Mouse (Mus musculus) neural tube, embryonic 14.5 days (tissue): ENCODE data around the gene Uqcc3. TPM values are rescaled to one million over a fixed set of nuclear protein-coding genes. Genes with fewer than 3 reads are reported as not detected.

Experiments
- ATAC-seq: fragments of 200-750 bp; cut with Nextera tagmentation; 2 replicates; pipeline ENCODE4 v1.8.0; 2017; ENCODE audit warnings: low read depth, mild to moderate bottlenecking, moderate TSS enrichment, moderate library complexity
- H3K27ac ChIP-seq: fragments of 300-500 bp; sonication (generic); 2 replicates; pipeline ENCODE4 v1.5.1; 2014; ENCODE audit warnings: low read depth, mild to moderate bottlenecking, control low read depth, low read length, moderate library complexity, mixed read lengths
- H3K27me3 ChIP-seq: fragments of 300-500 bp; sonication (generic); 2 replicates; pipeline ENCODE4 v1.6.1; 2014; ENCODE audit warnings: low read length; ENCODE audit not compliant: control insufficient read depth, insufficient read depth
- H3K36me3 ChIP-seq: fragments of 300-500 bp; sonication (generic); 2 replicates; pipeline ENCODE4 v1.6.1; 2014; ENCODE audit warnings: low read length, mixed read lengths; ENCODE audit not compliant: control insufficient read depth, insufficient read depth
- H3K4me1 ChIP-seq: fragments of 300-500 bp; sonication (generic); 2 replicates; pipeline ENCODE4 v1.6.1; 2014; ENCODE audit warnings: low read length; ENCODE audit not compliant: control insufficient read depth, insufficient read depth
- H3K4me2 ChIP-seq: fragments of 300-500 bp; sonication (generic); 2 replicates; pipeline ENCODE4 v1.6.1; 2014; ENCODE audit warnings: mild to moderate bottlenecking, low read depth, low read length, control low read depth
- H3K4me3 ChIP-seq: fragments of 300-500 bp; sonication (generic); 2 replicates; pipeline ENCODE4 v1.5.1; 2014; ENCODE audit warnings: low read depth, low read length, control low read depth, mixed read lengths
- H3K9ac ChIP-seq: fragments of 300-500 bp; sonication (generic); replicated peaks from 2 replicates; pipeline ENCODE4 v1.6.1; 2014; ENCODE audit warnings: low read depth, mild to moderate bottlenecking, control low read depth, low read length, mixed read lengths
- H3K9me3 ChIP-seq: fragments of 300-500 bp; sonication (generic); 2 replicates; pipeline ENCODE4 v1.6.1; 2016; ENCODE audit warnings: low read length; ENCODE audit not compliant: control insufficient read depth
- WGBS: fragments of 180-500 bp; shearing (Covaris S2); extraction: QIAGEN DNeasy Blood & Tissue Kit; methylation state at CpG from one replicate; pipeline ENCODE4 v1.1.7; 2014; 5-methylcytosine and 5-hydroxymethylcytosine counted together
- microRNA-seq: library from miRNA; unstranded; fragments of <30 nt; microRNA quantifications from one replicate; pipeline ENCODE4, GENCODE M21; 2016
- polyA plus RNA-seq: library from polyadenylated mRNA; unstranded; fragments of >200 nt; fragmentation: Nextera tagmentation; extraction: Ambion mirVana; gene quantifications from 2 replicates; pipeline ENCODE4 v1.2.1, GENCODE M21; 2014

Uqcc3 gene
- polyA plus RNA-seq, 1 experiment from 2014 or later: 64.1 TPM

DNA sequence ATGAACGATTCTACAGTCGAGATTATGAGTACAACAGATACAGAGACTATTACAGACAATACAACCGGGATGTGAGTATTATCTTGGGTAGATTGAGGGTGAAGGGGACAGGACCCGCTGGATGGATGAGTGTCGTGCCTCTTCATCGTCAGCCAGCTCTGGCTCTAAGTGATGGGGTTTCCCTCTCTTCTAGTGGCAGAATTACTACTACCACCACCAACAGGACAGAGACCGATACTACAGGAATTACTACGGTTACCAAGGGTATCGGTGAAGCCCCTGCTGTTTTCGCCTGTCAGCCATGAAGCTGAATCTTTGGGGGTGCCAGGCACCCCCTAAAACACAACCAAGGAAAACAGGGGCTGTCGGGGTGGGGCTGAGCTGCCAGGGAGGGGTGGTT is 49.5 kb downstream of the Uqcc3 start:
- no peak overlapping the region for H3K4me2 ChIP-seq
- peaks cover 78% of the 10 kb centered on the region for H3K36me3 ChIP-seq
- no peak overlapping the region for H3K27ac ChIP-seq
- H3K4me3 ChIP-seq: no peak overlapping the region
- no peak for ATAC-seq
- no peaks in the 10 kb centered on the region for H3K9me3 ChIP-seq
- 83% methylated on average over 11 of the region's 11 CpGs for WGBS
- no peak overlapping the region for H3K9ac ChIP-seq
- no peaks in the 10 kb centered on the region for H3K27me3 ChIP-seq
- H3K4me1 ChIP-seq: no peaks in the 10 kb centered on the region

DNA sequence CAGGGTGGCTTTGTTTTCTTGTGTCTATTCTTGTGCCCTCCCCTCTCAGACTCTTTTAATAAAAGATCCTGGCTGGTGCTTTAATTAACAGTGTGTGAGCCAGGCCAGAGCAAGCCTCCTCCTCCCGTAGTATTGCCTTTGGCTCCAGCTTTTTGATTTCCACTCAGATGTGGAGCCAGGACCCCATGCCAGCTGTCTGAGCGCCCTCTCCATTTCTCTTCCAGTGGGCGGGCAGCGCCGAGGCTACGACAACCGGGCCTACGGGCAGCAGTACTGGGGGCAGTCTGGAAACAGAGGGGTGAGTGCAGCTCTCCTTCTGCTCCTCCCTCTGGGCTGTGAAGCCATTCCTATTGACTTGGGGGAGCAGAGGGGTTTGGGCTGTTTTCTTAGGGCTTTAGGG is 50.1 kb downstream of the Uqcc3 start:
- H3K4me2 ChIP-seq: no peak overlapping the region
- no peak overlapping the region for H3K4me3 ChIP-seq
- H3K27me3 ChIP-seq: no peaks in the 10 kb centered on the region
- WGBS: 92% methylated on average over 8 of the region's 8 CpGs
- no peaks in the 10 kb centered on the region for H3K4me1 ChIP-seq
- H3K36me3 ChIP-seq: peaks cover 84% of the 10 kb centered on the region
- H3K9ac ChIP-seq: no peak overlapping the region
- no peaks in the 10 kb centered on the region for H3K9me3 ChIP-seq
- ATAC-seq: no peak
- no peak overlapping the region for H3K27ac ChIP-seq

Small RNA genes lying within 50 kb of the gene (microRNA-seq; reads per million reads assigned to microRNA genes)
- not detected for gene Mir5136

Other genes starting within 250 kb of the Uqcc3 start
- gene Chrm1, start 217.1 kb downstream of the Uqcc3 start, polyA plus RNA-seq: 0.19 and 0.26 TPM in 2 replicates
- 145 and 163 TPM in 2 replicates for gene Slc3a2, start 157.6 kb downstream of the Uqcc3 start, polyA plus RNA-seq
- 88.5 and 91.5 TPM in 2 replicates for gene Wdr74, start 145.1 kb downstream of the Uqcc3 start, polyA plus RNA-seq
- 1.8 and 2.6 TPM in 2 replicates for gene 1700092M07Rik, start 140.2 kb downstream of the Uqcc3 start, polyA plus RNA-seq
- gene Stx5a, start 139.5 kb downstream of the Uqcc3 start, polyA plus RNA-seq: 115 and 120 TPM in 2 replicates
- gene Nxf1, start 123.8 kb downstream of the Uqcc3 start, polyA plus RNA-seq: 120 and 140 TPM in 2 replicates
- gene Tmem223, start 109.9 kb downstream of the Uqcc3 start, polyA plus RNA-seq: 223 and 263 TPM in 2 replicates
- gene Tmem179b, start 106.5 kb downstream of the Uqcc3 start, polyA plus RNA-seq: 25.9 and 32.7 TPM in 2 replicates
- 17.7 and 19.0 TPM in 2 replicates for gene Taf6l, start 94.5 kb downstream of the Uqcc3 start, polyA plus RNA-seq
- gene Polr2g, start 82.3 kb downstream of the Uqcc3 start, polyA plus RNA-seq: 141 and 153 TPM in 2 replicates
- 7.1 and 7.7 TPM in 2 replicates for gene Zbtb3, start 78.4 kb downstream of the Uqcc3 start, polyA plus RNA-seq
- gene Ttc9c, start 61.6 kb downstream of the Uqcc3 start, polyA plus RNA-seq: 52.2 and 54.3 TPM in 2 replicates
- 9.1 and 9.5 TPM in 2 replicates for gene Hnrnpul2, start 60.9 kb downstream of the Uqcc3 start, polyA plus RNA-seq
- gene AC129217.1, start 51.1 kb downstream of the Uqcc3 start, polyA plus RNA-seq: not detected in 2 replicates
- 86.3 and 94.5 TPM in 2 replicates for gene Bscl2, start 43.5 kb downstream of the Uqcc3 start, polyA plus RNA-seq
- 459 and 608 TPM in 2 replicates for gene Gng3, start 41.7 kb downstream of the Uqcc3 start, polyA plus RNA-seq
- gene Lrrn4cl, start 30.2 kb downstream of the Uqcc3 start, polyA plus RNA-seq: 0.99 and 1.3 TPM in 2 replicates
- gene Ubxn1, start 9.4 kb downstream of the Uqcc3 start, polyA plus RNA-seq: 135 and 142 TPM in 2 replicates
- gene Lbhd1, start 2.8 kb upstream of the Uqcc3 start, polyA plus RNA-seq: 30.8 and 31.7 TPM in 2 replicates
- gene Gm49403, start 3.0 kb upstream of the Uqcc3 start, polyA plus RNA-seq: not detected in 2 replicates
- gene 1810009A15Rik, start 7.9 kb upstream of the Uqcc3 start, polyA plus RNA-seq: 39.0 and 48.9 TPM in 2 replicates
- gene Gm49416, start 8.0 kb upstream of the Uqcc3 start, polyA plus RNA-seq: 0.39 TPM in 1 of 2 replicates, not detected in the other
- gene Ints5, start 12.1 kb upstream of the Uqcc3 start, polyA plus RNA-seq: 22.0 and 30.3 TPM in 2 replicates
- 69.9 and 92.2 TPM in 2 replicates for gene Ganab, start 17.1 kb upstream of the Uqcc3 start, polyA plus RNA-seq
- 66.3 and 67.2 TPM in 2 replicates for gene B3gat3, start 39.5 kb upstream of the Uqcc3 start, polyA plus RNA-seq
- 1.1 and 1.7 TPM in 2 replicates for gene Rom1, start 48.4 kb upstream of the Uqcc3 start, polyA plus RNA-seq
- 6.2 and 8.7 TPM in 2 replicates for gene Eml3, start 48.6 kb upstream of the Uqcc3 start, polyA plus RNA-seq
- 29.1 and 33.7 TPM in 2 replicates for gene Mta2, start 61.0 kb upstream of the Uqcc3 start, polyA plus RNA-seq
- 20.4 and 25.3 TPM in 2 replicates for gene Tut1, start 72.9 kb upstream of the Uqcc3 start, polyA plus RNA-seq
- gene Eef1g, start 86.1 kb upstream of the Uqcc3 start, polyA plus RNA-seq: 297 and 333 TPM in 2 replicates
- gene Ahnak, start 108.4 kb upstream of the Uqcc3 start, polyA plus RNA-seq: 2.7 and 3.7 TPM in 2 replicates
- gene Scgb1a1, start 207.0 kb upstream of the Uqcc3 start, polyA plus RNA-seq: not detected in 2 replicates